In genomic region chr5:129096511-129096910, GRCm38 (mm10) we compare ENCODE assay signal across 13 mouse cellular contexts. TPM values are rescaled to one million over a fixed set of nuclear protein-coding genes. Genes with fewer than 3 reads are reported as not detected.
DNase-seq lines count a peak whose midpoint lies in the region; ATAC-seq and TF ChIP-seq lines count a peak whose summit lies in the region.
"Had no signal": no experiment of that assay in that cellular context is flagged by ENCODE, and none has a peak within 500 bp of the region (broad histone marks: within the 10 kb centered on the region; RNA-seq: fewer than 3 reads in every experiment).

Adgrd1 (plus strand) TSS chr5:129096750.

- 41% methylated on average over 6 of the region's 6 CpGs for WGBS in liver, embryonic 11.5 days

- H3K9me3 ChIP-seq in liver, embryonic 11.5 days (ENCODE audit: control insufficient read depth, low read length), result no peaks in the 10 kb centered on the region
- H3K9me3 ChIP-seq: neural tube, embryonic 15.5 days had no signal

- H3K27me3 ChIP-seq in liver, embryonic 11.5 days (replicated peaks; ENCODE audit: control insufficient read depth, insufficient read depth, low read length), result no peaks in the 10 kb centered on the region
- H3K27me3 ChIP-seq: neural tube, embryonic 15.5 days had no signal

- peak within 1 kb of the TSS; percentile 68 for H3K4me3 ChIP-seq in gastrocnemius, adult 2 months
- H3K4me3 ChIP-seq in liver, embryonic 11.5 days (ENCODE audit: low read depth, low read length), result no peak within 1 kb of the TSS
- H3K4me3 ChIP-seq: layer of hippocampus, adult 2 months; neural tube, embryonic 15.5 days had no signal

- intact Hi-C loops in gastrocnemius, adult 2 months (cut with DNase I), result no loop called here
- intact Hi-C loops in heart, postnatal 25 days (cut with DNase I), result no loop called here

- ATAC-seq in liver, embryonic 11.5 days (replicated peaks; ENCODE audit: low FRiP score), result no peak
- ATAC-seq: liver, postnatal 0 days had no signal

- H3K9ac ChIP-seq in liver, embryonic 11.5 days (ENCODE audit: low read depth, low read length), result no peak within 1 kb of the TSS
- H3K9ac ChIP-seq: liver, postnatal 0 days; neural tube, embryonic 15.5 days had no signal

- peak within 1 kb of the TSS; percentile 84 for H3K27ac ChIP-seq in gastrocnemius, adult 2 months
- no peak within 1 kb of the TSS for H3K27ac ChIP-seq in liver, embryonic 11.5 days (ENCODE audit: low read depth, low read length)
- H3K27ac ChIP-seq: layer of hippocampus, adult 2 months; neural tube, embryonic 15.5 days had no signal

- peak; percentile 27 for DNase-seq in adrenal gland, adult 2 months
- DNase-seq in adrenal gland, postnatal 14 days, result no peak
- DNase-seq in gastrocnemius, adult 2 months, result peak; percentile 86
- DNase-seq in heart, postnatal 25 days (ENCODE audit: low spot score), result peak; percentile 67
- peak; percentile 16 for DNase-seq in ovary, postnatal 36 days (ENCODE audit: low spot score)
- DNase-seq in right cerebral cortex, postnatal 14 days, result no peak
- DNase-seq in liver, embryonic 11.5 days (ENCODE audit: low spot score), result no peak
- DNase-seq in adrenal gland, postnatal 25 days, result no peak
- DNase-seq: liver, postnatal 0 days; thymus, adult 2 months had no signal

- H3K4me2 ChIP-seq in liver, embryonic 11.5 days, result no peak within 1 kb of the TSS
- H3K4me2 ChIP-seq: neural tube, embryonic 15.5 days had no signal

- H3K4me1 ChIP-seq in liver, embryonic 11.5 days (replicated peaks; ENCODE audit: control insufficient read depth, insufficient read depth, low read length), result no peaks in the 10 kb centered on the region
- H3K4me1 ChIP-seq: neural tube, embryonic 15.5 days had no signal

- H3K36me3 ChIP-seq in liver, embryonic 11.5 days (ENCODE audit: control insufficient read depth, insufficient read depth, low read length), result no peaks in the 10 kb centered on the region
- H3K36me3 ChIP-seq: neural tube, embryonic 15.5 days had no signal

- TF ChIP-seq CTCF in gastrocnemius, adult 2 months (IDR thresholded peaks at IDR 0.05), result no peak

RNA-seq across cellular contexts. Expression of gene Adgrd1, which starts in this region (rescaled TPM):
- total RNA-seq in adrenal gland, adult 2 months (2021), result 1 to 10 TPM; 3.8 to 8.6 TPM
- polyA plus RNA-seq in adrenal gland, adult 2 months (2012; rRNA removed), result 2.4 and 2.5 TPM in 2 replicates
- total RNA-seq in adrenal gland, postnatal 14 days (2021), result 4.9 and 5.0 TPM in 2 replicates
- total RNA-seq in gastrocnemius, adult 2 months (2021), result 1 to 10 TPM; 5.6 to 6.0 TPM
- 1 to 10 TPM; 5.4 to 5.5 TPM for total RNA-seq in heart, postnatal 25 days (2021)
- polyA plus RNA-seq in liver, embryonic 11.5 days (2014; fragmentation: Nextera tagmentation; extraction: Ambion mirVana), result not detected in 2 replicates
- 1.6 and 2.3 TPM in 2 replicates for total RNA-seq in adrenal gland, postnatal 25 days (2021)
- polyA plus RNA-seq: forebrain, embryonic 11.5 days had no signal

Comparison
In these comparisons a context has a peak if more than half of its experiments do, and no peak if none do; other contexts are left out.
1. DNase-seq: peak in adrenal gland, adult 2 months (single experiment), gastrocnemius, adult 2 months (single experiment), heart, postnatal 25 days (single experiment) and ovary, postnatal 36 days (single experiment); none in adrenal gland, postnatal 14 days (single experiment), right cerebral cortex, postnatal 14 days (single experiment), liver, embryonic 11.5 days (single experiment) and adrenal gland, postnatal 25 days (single experiment).